Mouse (Mus musculus) thymus, adult 2 months (tissue): Measurements from ENCODE around the gene Fam47e.

ENCODE experiments used
- CTCF ChIP-seq: fragments of 200-500 bp; IDR thresholded peaks from 2 replicates; pipeline ENCODE4 v1.5.1; 2012; ENCODE audit warnings: mild to moderate bottlenecking, control low read depth, low read length, moderate library complexity, borderline replicate concordance; ENCODE audit not compliant: control insufficient read depth, poor library complexity, insufficient read depth; ENCODE audit errors: extremely low read depth
- POLR2A ChIP-seq: fragments of 200-500 bp; IDR thresholded peaks from 2 replicates; pipeline ENCODE4 v1.6.1; 2012; ENCODE audit warnings: mild to moderate bottlenecking, low read length, control low read depth, moderate library complexity; ENCODE audit not compliant: control insufficient read depth, poor library complexity, insufficient read depth; ENCODE audit errors: extremely low read depth

DNA sequence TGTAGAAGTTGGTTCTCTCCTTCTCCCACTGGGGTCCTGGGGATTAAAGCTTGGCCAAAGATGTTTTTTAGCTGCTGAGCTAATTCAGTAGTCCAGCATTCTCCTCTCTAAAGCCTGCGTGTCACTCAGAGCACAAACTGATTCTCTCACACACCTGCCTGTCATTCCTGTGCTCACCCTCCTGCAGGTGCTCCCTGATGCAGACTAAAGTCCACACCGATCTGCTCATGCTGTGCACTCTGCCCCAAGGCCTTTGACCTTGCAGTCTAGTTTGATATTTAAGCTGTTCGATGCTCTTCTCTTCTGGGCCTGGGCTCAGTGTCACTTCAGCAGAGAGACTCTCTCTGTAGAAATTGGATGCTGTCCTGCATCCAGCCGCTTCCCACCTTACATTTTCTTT is 16.4 kb downstream of the Fam47e start:
- TF ChIP-seq POLR2A: no peak
- TF ChIP-seq CTCF: no peak
